Mouse (Mus musculus): ENCODE data around the gene C130032M10Rik.
A peak's percentile ranks its signal among the peaks of the same experiment; 100 is the strongest.

- TF ChIP-seq POLR2A (IDR thresholded peaks at IDR 0.05; ENCODE audit: borderline replicate concordance, control insufficient read depth, low read depth, low read length) (no peak), CTCF (IDR thresholded peaks at IDR 0.05; ENCODE audit: control insufficient read depth, insufficient read depth, low read length) (peak; percentile 77)
These were observed 17.3 kb upstream of the C130032M10Rik start for GRCm38 (mm10) chr9:114498218-114498617.

Data from bone marrow, adult 2 months (tissue).